8 mouse cellular contexts compared by ENCODE assay signal in genomic region chr12:72535599-72535998, GRCm38 (mm10). TPM values are rescaled to one million over a fixed set of nuclear protein-coding genes. Genes with fewer than 3 reads are reported as not detected.
DNase-seq lines count a peak whose midpoint lies in the region; ATAC-seq lines count a peak whose summit lies in the region.

No protein-coding gene starts in this region.

- H3K36me3 ChIP-seq in liver, embryonic 11.5 days (ENCODE audit: control insufficient read depth, insufficient read depth, low read length): no peaks in the 10 kb centered on the region
- H3K36me3 ChIP-seq in forebrain, embryonic 11.5 days (ENCODE audit: control insufficient read depth, insufficient read depth, low read length): no peaks in the 10 kb centered on the region
- H3K36me3 ChIP-seq in intestine, embryonic 16.5 days (ENCODE audit: control insufficient read depth, insufficient read depth, low read length): no peaks in the 10 kb centered on the region
- no peaks in the 10 kb centered on the region for H3K36me3 ChIP-seq in midbrain, embryonic 16.5 days (ENCODE audit: control insufficient read depth, insufficient read depth, low read length)

- peak overlapping the region; percentile 79 for H3K4me3 ChIP-seq in liver, embryonic 11.5 days (ENCODE audit: low read depth, low read length)
- peak overlapping the region; percentile 63 for H3K4me3 ChIP-seq in forebrain, embryonic 11.5 days (ENCODE audit: low read depth, low read length)
- peak overlapping the region; percentile 60 for H3K4me3 ChIP-seq in intestine, embryonic 16.5 days (ENCODE audit: low read length)
- H3K4me3 ChIP-seq in midbrain, embryonic 16.5 days (ENCODE audit: low read depth, low read length): peak overlapping the region; percentile 77

- peaks cover under 1% of the 10 kb centered on the region; the same call in 1 of the 2 replicates for H3K9me3 ChIP-seq in liver, embryonic 11.5 days (ENCODE audit: control insufficient read depth, low read length)
- H3K9me3 ChIP-seq in forebrain, embryonic 11.5 days (ENCODE audit: control insufficient read depth, low read length): no peaks in the 10 kb centered on the region
- no peaks in the 10 kb centered on the region for H3K9me3 ChIP-seq in intestine, embryonic 16.5 days (ENCODE audit: control insufficient read depth, low read length)
- H3K9me3 ChIP-seq in midbrain, embryonic 16.5 days (replicated peaks; ENCODE audit: control insufficient read depth, low read length, poor library complexity, severe bottlenecking): no peaks in the 10 kb centered on the region

- no peak overlapping the region for H3K27ac ChIP-seq in liver, embryonic 11.5 days (ENCODE audit: low read depth, low read length)
- no peak overlapping the region for H3K27ac ChIP-seq in forebrain, embryonic 11.5 days (ENCODE audit: low read depth, low read length)
- no peak overlapping the region for H3K27ac ChIP-seq in intestine, embryonic 16.5 days (ENCODE audit: low read length)
- peak overlapping the region; percentile 70 for H3K27ac ChIP-seq in midbrain, embryonic 16.5 days (ENCODE audit: low read length)

- DNase-seq in liver, embryonic 11.5 days (ENCODE audit: low spot score): no peak
- DNase-seq in liver: no peak
- no peak for DNase-seq in forebrain, embryonic 11.5 days (ENCODE audit: low spot score)
- no peak for DNase-seq in thymus, postnatal 4 days
- no peak for DNase-seq in embryo, embryonic 9.5 days (ENCODE audit: extremely low spot score)

- 59% methylated on average over 3 of the region's 3 CpGs for WGBS in liver, embryonic 11.5 days
- 45% methylated on average over 3 of the region's 3 CpGs for WGBS in forebrain, embryonic 11.5 days
- WGBS in intestine, embryonic 16.5 days: 34% methylated on average over 3 of the region's 3 CpGs
- WGBS in midbrain, embryonic 16.5 days: 45% methylated on average over 3 of the region's 3 CpGs

- peak overlapping the region; percentile 89 for H3K4me2 ChIP-seq in liver, embryonic 11.5 days
- peak overlapping the region; percentile 73 for H3K4me2 ChIP-seq in forebrain, embryonic 11.5 days (ENCODE audit: low read depth, low read length, severe bottlenecking)
- peak overlapping the region; percentile 54 for H3K4me2 ChIP-seq in intestine, embryonic 16.5 days (ENCODE audit: low read depth, low read length)
- peak overlapping the region; percentile 65 for H3K4me2 ChIP-seq in midbrain, embryonic 16.5 days (ENCODE audit: low read length)

- H3K4me1 ChIP-seq in liver, embryonic 11.5 days (replicated peaks; ENCODE audit: control insufficient read depth, insufficient read depth, low read length): no peaks in the 10 kb centered on the region; the same call in 1 of the 2 replicates
- H3K4me1 ChIP-seq in forebrain, embryonic 11.5 days (replicated peaks; ENCODE audit: control insufficient read depth, insufficient read depth, low read length): 0 out of 2 replicates have a peak, but pooled peaks cover 1% of the 10 kb centered on the region
- H3K4me1 ChIP-seq in intestine, embryonic 16.5 days (ENCODE audit: control insufficient read depth, insufficient read depth, low read length): no peaks in the 10 kb centered on the region
- H3K4me1 ChIP-seq in midbrain, embryonic 16.5 days (ENCODE audit: control insufficient read depth, insufficient read depth, low read length): peaks cover 13% of the 10 kb centered on the region

- no peak overlapping the region for H3K9ac ChIP-seq in liver, embryonic 11.5 days (ENCODE audit: low read depth, low read length)
- H3K9ac ChIP-seq in forebrain, embryonic 11.5 days (ENCODE audit: low read length): 0 out of 2 replicates have a peak overlapping the region, but pooled peaks have one; percentile 0
- peak overlapping the region; percentile 56 for H3K9ac ChIP-seq in intestine, embryonic 16.5 days (ENCODE audit: low read depth, low read length)
- H3K9ac ChIP-seq in midbrain, embryonic 16.5 days (ENCODE audit: low read depth, low read length): peak overlapping the region; percentile 83

- H3K27me3 ChIP-seq in liver, embryonic 11.5 days (replicated peaks; ENCODE audit: control insufficient read depth, insufficient read depth, low read length): no peaks in the 10 kb centered on the region
- no peaks in the 10 kb centered on the region for H3K27me3 ChIP-seq in forebrain, embryonic 11.5 days (ENCODE audit: control insufficient read depth, insufficient read depth, low read length)
- H3K27me3 ChIP-seq in intestine, embryonic 16.5 days (replicated peaks; ENCODE audit: control insufficient read depth, insufficient read depth, low read length): no peaks in the 10 kb centered on the region
- H3K27me3 ChIP-seq in midbrain, embryonic 16.5 days (ENCODE audit: control insufficient read depth, insufficient read depth, low read depth, low read length): no peaks in the 10 kb centered on the region

- no peak for ATAC-seq in liver, embryonic 11.5 days (replicated peaks; ENCODE audit: low FRiP score)
- peak; percentile 24; the same call in 1 of the 2 replicates for ATAC-seq in forebrain, embryonic 11.5 days (replicated peaks; ENCODE audit: low FRiP score)
- no peak for ATAC-seq in intestine, embryonic 16.5 days
- ATAC-seq in midbrain, embryonic 16.5 days: peak; percentile 9; the same call in 1 of the 2 replicates
- ATAC-seq in frontal cortex, adult (ENCODE audit: low TSS enrichment): no peak

RNA-seq across cellular contexts. Expression of gene Pcnx4, which starts 0.6 kb away (rescaled TPM):
- polyA plus RNA-seq in liver, embryonic 11.5 days (2014; fragmentation: Nextera tagmentation; extraction: Ambion mirVana): 6.5 and 7.1 TPM in 2 replicates
- polyA plus RNA-seq in forebrain, embryonic 11.5 days (2014; fragmentation: Nextera tagmentation; extraction: Ambion mirVana): 15.8 and 18.0 TPM in 2 replicates
- 6.7 and 6.8 TPM in 2 replicates for polyA plus RNA-seq in intestine, embryonic 16.5 days (2015; fragmentation: Nextera tagmentation; extraction: Ambion mirVana)
- 27.4 and 28.6 TPM in 2 replicates for polyA plus RNA-seq in midbrain, embryonic 16.5 days (2015; fragmentation: Nextera tagmentation; extraction: Ambion mirVana)

Comparison
In these comparisons a context has a peak if more than half of its experiments do, and no peak if none do; other contexts are left out.
1. ATAC-seq: peak in forebrain, embryonic 11.5 days (single experiment) and midbrain, embryonic 16.5 days (single experiment); none in liver, embryonic 11.5 days (single experiment), intestine, embryonic 16.5 days (single experiment) and frontal cortex, adult (single experiment).
2. Peak in every context shown above with its lines, with median percentiles within 50 percentile points of each other: H3K4me2 ChIP-seq and H3K4me3 ChIP-seq.